Mouse (Mus musculus): ENCODE data around the gene Fam102b. TPM values are rescaled to one million over a fixed set of nuclear protein-coding genes. Genes with fewer than 3 reads are reported as not detected.

Fam102b gene
- polyA plus RNA-seq, 1 experiment from 2014 or later, result 17.6 TPM

DNA sequence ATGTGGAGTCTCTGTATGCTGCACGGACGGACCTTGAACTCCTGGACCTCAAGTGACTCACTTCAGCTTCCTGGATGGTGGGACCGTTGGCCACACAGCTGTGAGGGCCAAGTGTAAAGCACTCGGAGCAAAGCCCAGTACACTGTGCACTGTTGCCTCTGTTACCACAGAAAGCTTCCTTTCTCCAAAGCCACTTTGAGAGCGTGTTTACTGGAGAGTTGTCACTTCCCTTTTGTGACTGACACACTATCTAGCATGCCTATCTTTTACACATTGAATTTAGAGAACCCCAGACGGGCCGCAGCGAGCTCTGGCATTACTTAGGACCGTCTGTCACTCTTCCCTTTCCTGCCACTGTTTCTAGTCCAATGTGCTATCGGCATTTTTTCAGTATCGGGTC lies 30.1 kb downstream of the Fam102b start:
- H3K9ac ChIP-seq (replicated peaks; ENCODE audit: low read depth, low read length), result no peak overlapping the region
- H3K4me1 ChIP-seq (ENCODE audit: control insufficient read depth, insufficient read depth, low read length), result no peaks in the 10 kb centered on the region
- no peak for ATAC-seq (ENCODE audit: low read depth)
- no peaks in the 10 kb centered on the region for H3K9me3 ChIP-seq (ENCODE audit: control insufficient read depth, low read length)
- no peak overlapping the region for H3K4me2 ChIP-seq (ENCODE audit: low read depth, low read length)
- peaks cover 1% of the 10 kb centered on the region; the same call in 1 of the 2 replicates for H3K36me3 ChIP-seq (ENCODE audit: control insufficient read depth, insufficient read depth, low read length)
- H3K27me3 ChIP-seq (ENCODE audit: control insufficient read depth, insufficient read depth, low read length), result no peaks in the 10 kb centered on the region
- no peak overlapping the region for H3K4me3 ChIP-seq (ENCODE audit: low read depth, low read length)
- H3K27ac ChIP-seq (ENCODE audit: low read depth, low read length), result no peak overlapping the region
- 84% methylated on average over 11 of the region's 11 CpGs for WGBS

GRCm38 (mm10) chr3:108995379-108995778 lies 32.0 kb downstream of the Fam102b start:
- 96% methylated on average over 2 of the region's 2 CpGs for WGBS
- Histone ChIP-seq H3K27ac (ENCODE audit: low read depth, low read length) (no peak overlapping the region), H3K4me2 (ENCODE audit: low read depth, low read length) (no peak overlapping the region), H3K9ac (replicated peaks; ENCODE audit: low read depth, low read length) (no peak overlapping the region), H3K36me3 (ENCODE audit: control insufficient read depth, insufficient read depth, low read length) (peaks cover 4% of the 10 kb centered on the region; the same call in 1 of the 2 replicates), H3K4me1 (ENCODE audit: control insufficient read depth, insufficient read depth, low read length) (no peaks in the 10 kb centered on the region), H3K27me3 (ENCODE audit: control insufficient read depth, insufficient read depth, low read length) (no peaks in the 10 kb centered on the region), H3K9me3 (ENCODE audit: control insufficient read depth, low read length) (no peaks in the 10 kb centered on the region), H3K4me3 (ENCODE audit: low read depth, low read length) (no peak overlapping the region)
- no peak for ATAC-seq (ENCODE audit: low read depth)

GRCm38 (mm10) chr3:108994477-108994876 lies 32.9 kb downstream of the Fam102b start:
- Histone ChIP-seq H3K4me2 (ENCODE audit: low read depth, low read length) (no peak overlapping the region), H3K27ac (ENCODE audit: low read depth, low read length) (no peak overlapping the region), H3K36me3 (ENCODE audit: control insufficient read depth, insufficient read depth, low read length) (peaks cover 4% of the 10 kb centered on the region; the same call in 1 of the 2 replicates), H3K4me1 (ENCODE audit: control insufficient read depth, insufficient read depth, low read length) (no peaks in the 10 kb centered on the region), H3K9ac (replicated peaks; ENCODE audit: low read depth, low read length) (no peak overlapping the region), H3K4me3 (ENCODE audit: low read depth, low read length) (no peak overlapping the region), H3K27me3 (ENCODE audit: control insufficient read depth, insufficient read depth, low read length) (no peaks in the 10 kb centered on the region), H3K9me3 (ENCODE audit: control insufficient read depth, low read length) (no peaks in the 10 kb centered on the region)
- ATAC-seq (ENCODE audit: low read depth), result no peak
- WGBS, result 93% methylated on average over 2 of the region's 2 CpGs

GRCm38 (mm10) chr3:108989971-108990548 lies 37.3 kb downstream of the Fam102b start:
- 0 out of 2 replicates have a peak, but pooled peaks cover 3% of the 10 kb centered on the region for H3K4me1 ChIP-seq (ENCODE audit: control insufficient read depth, insufficient read depth, low read length)
- H3K4me2 ChIP-seq (ENCODE audit: low read depth, low read length), result no peak overlapping the region
- ATAC-seq (ENCODE audit: low read depth), result no peak
- H3K27me3 ChIP-seq (ENCODE audit: control insufficient read depth, insufficient read depth, low read length), result no peaks in the 10 kb centered on the region
- peaks cover 4% of the 10 kb centered on the region; the same call in 1 of the 2 replicates for H3K36me3 ChIP-seq (ENCODE audit: control insufficient read depth, insufficient read depth, low read length)
- no peak overlapping the region for H3K4me3 ChIP-seq (ENCODE audit: low read depth, low read length)
- H3K9ac ChIP-seq (replicated peaks; ENCODE audit: low read depth, low read length), result no peak overlapping the region
- WGBS, result 86% methylated on average over 9 of the region's 9 CpGs
- H3K9me3 ChIP-seq (ENCODE audit: control insufficient read depth, low read length), result no peaks in the 10 kb centered on the region
- no peak overlapping the region for H3K27ac ChIP-seq (ENCODE audit: low read depth, low read length)

GRCm38 (mm10) chr3:108987009-108987659 lies 40.3 kb downstream of the Fam102b start:
- Histone ChIP-seq H3K4me1 (ENCODE audit: control insufficient read depth, insufficient read depth, low read length) (0 out of 2 replicates have a peak, but pooled peaks cover 3% of the 10 kb centered on the region), H3K27me3 (ENCODE audit: control insufficient read depth, insufficient read depth, low read length) (no peaks in the 10 kb centered on the region), H3K9me3 (ENCODE audit: control insufficient read depth, low read length) (no peaks in the 10 kb centered on the region), H3K36me3 (ENCODE audit: control insufficient read depth, insufficient read depth, low read length) (peaks cover 1% of the 10 kb centered on the region; the same call in 1 of the 2 replicates), H3K9ac (replicated peaks; ENCODE audit: low read depth, low read length) (no peak overlapping the region), H3K27ac (ENCODE audit: low read depth, low read length) (no peak overlapping the region), H3K4me3 (ENCODE audit: low read depth, low read length) (no peak overlapping the region), H3K4me2 (ENCODE audit: low read depth, low read length) (no peak overlapping the region)
- 71% methylated on average over 12 of the region's 12 CpGs for WGBS
- peak; percentile 31; the same call in 1 of the 2 replicates for ATAC-seq (ENCODE audit: low read depth)

GRCm38 (mm10) chr3:108986534-108986933 lies 40.9 kb downstream of the Fam102b start:
- Histone ChIP-seq H3K4me2 (ENCODE audit: low read depth, low read length) (no peak overlapping the region), H3K36me3 (ENCODE audit: control insufficient read depth, insufficient read depth, low read length) (no peaks in the 10 kb centered on the region), H3K27ac (ENCODE audit: low read depth, low read length) (no peak overlapping the region), H3K4me1 (ENCODE audit: control insufficient read depth, insufficient read depth, low read length) (0 out of 2 replicates have a peak, but pooled peaks cover 3% of the 10 kb centered on the region), H3K27me3 (ENCODE audit: control insufficient read depth, insufficient read depth, low read length) (no peaks in the 10 kb centered on the region), H3K9me3 (ENCODE audit: control insufficient read depth, low read length) (no peaks in the 10 kb centered on the region), H3K9ac (replicated peaks; ENCODE audit: low read depth, low read length) (no peak overlapping the region), H3K4me3 (ENCODE audit: low read depth, low read length) (no peak overlapping the region)
- ATAC-seq (ENCODE audit: low read depth), result peak; percentile 38; the same call in 1 of the 2 replicates
- WGBS, result 73% methylated on average over 1 of the region's 1 CpGs

DNA sequence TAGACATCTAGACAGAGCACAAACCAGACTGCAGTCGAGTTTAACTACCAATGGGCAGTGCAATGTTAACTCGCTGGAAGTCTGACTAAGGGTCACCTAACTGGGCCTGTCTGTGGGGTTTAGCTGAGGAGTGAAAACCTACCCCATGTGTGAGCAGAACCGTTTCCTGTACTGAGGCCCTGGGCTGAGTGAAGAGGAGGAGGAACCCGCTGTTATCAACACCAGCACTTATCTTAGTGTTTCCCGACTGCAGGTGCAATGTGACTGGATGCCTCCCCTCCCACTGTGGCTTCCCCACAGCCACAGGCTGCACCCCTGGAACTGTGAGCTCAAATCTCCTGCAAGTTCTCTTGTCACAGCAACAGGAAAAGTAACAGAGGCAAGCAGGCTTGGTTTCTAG lies 43.4 kb downstream of the Fam102b start:
- H3K4me1 ChIP-seq (ENCODE audit: control insufficient read depth, insufficient read depth, low read length), result 0 out of 2 replicates have a peak, but pooled peaks cover 3% of the 10 kb centered on the region
- WGBS, result 86% methylated on average over 5 of the region's 5 CpGs
- H3K4me2 ChIP-seq (ENCODE audit: low read depth, low read length), result no peak overlapping the region
- no peak for ATAC-seq (ENCODE audit: low read depth)
- no peak overlapping the region for H3K9ac ChIP-seq (replicated peaks; ENCODE audit: low read depth, low read length)
- H3K27me3 ChIP-seq (ENCODE audit: control insufficient read depth, insufficient read depth, low read length), result no peaks in the 10 kb centered on the region
- no peaks in the 10 kb centered on the region for H3K9me3 ChIP-seq (ENCODE audit: control insufficient read depth, low read length)
- H3K36me3 ChIP-seq (ENCODE audit: control insufficient read depth, insufficient read depth, low read length), result 0 out of 2 replicates have a peak, but pooled peaks cover 7% of the 10 kb centered on the region
- no peak overlapping the region for H3K27ac ChIP-seq (ENCODE audit: low read depth, low read length)
- no peak overlapping the region for H3K4me3 ChIP-seq (ENCODE audit: low read depth, low read length)

- H3K9ac ChIP-seq (replicated peaks; ENCODE audit: low read depth, low read length), result no peak overlapping the region
- H3K4me1 ChIP-seq (ENCODE audit: control insufficient read depth, insufficient read depth, low read length), result 0 out of 2 replicates have a peak, but pooled peaks cover under 1% of the 10 kb centered on the region
- 86% methylated on average over 6 of the region's 6 CpGs for WGBS
- no peaks in the 10 kb centered on the region for H3K9me3 ChIP-seq (ENCODE audit: control insufficient read depth, low read length)
- peaks cover 13% of the 10 kb centered on the region for H3K36me3 ChIP-seq (ENCODE audit: control insufficient read depth, insufficient read depth, low read length)
- H3K27me3 ChIP-seq (ENCODE audit: control insufficient read depth, insufficient read depth, low read length), result no peaks in the 10 kb centered on the region
- H3K27ac ChIP-seq (ENCODE audit: low read depth, low read length), result no peak overlapping the region
- no peak for ATAC-seq (ENCODE audit: low read depth)
- H3K4me3 ChIP-seq (ENCODE audit: low read depth, low read length), result no peak overlapping the region
- H3K4me2 ChIP-seq (ENCODE audit: low read depth, low read length), result no peak overlapping the region
Measured at GRCm38 (mm10) chr3:108981946-108982345, 45.5 kb downstream of the Fam102b start.

DNA sequence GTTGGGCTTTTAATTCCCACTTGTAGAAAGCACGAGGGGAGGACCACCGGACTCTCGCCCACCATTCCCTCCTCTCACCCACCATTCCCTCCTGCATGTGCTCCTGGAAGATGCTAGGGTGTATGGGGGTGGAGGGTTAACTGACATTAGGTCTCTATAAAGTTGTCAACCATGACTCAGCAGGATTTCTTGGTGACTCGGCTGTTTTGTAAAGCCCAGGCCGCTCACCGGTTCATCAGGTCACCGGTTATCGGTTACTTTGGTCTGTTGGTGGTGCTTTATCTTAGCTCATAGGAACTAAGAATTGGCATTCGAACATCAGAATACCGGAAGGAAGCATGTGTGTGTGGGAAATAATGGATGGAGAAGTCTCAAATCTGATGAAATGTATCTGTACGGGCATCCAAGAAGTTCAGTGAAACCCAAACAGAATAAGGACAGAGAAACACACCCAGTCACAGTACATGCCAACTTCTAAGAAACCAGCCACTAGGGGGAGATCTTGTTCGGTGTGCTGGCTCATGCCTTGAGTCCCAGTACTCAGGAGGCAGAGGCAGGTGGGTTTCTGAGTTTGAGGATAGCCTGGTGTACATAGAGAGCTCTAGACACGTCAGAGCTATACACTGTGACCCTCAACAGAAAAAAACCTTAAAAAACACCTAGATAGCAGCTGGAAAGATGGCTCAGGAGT lies 49.9 kb downstream of the Fam102b start:
- H3K27me3 ChIP-seq (ENCODE audit: control insufficient read depth, insufficient read depth, low read length), result no peaks in the 10 kb centered on the region
- no peaks in the 10 kb centered on the region for H3K9me3 ChIP-seq (ENCODE audit: control insufficient read depth, low read length)
- WGBS, result 94% methylated on average over 13 of the region's 13 CpGs
- no peak for ATAC-seq (ENCODE audit: low read depth)
- no peak overlapping the region for H3K4me2 ChIP-seq (ENCODE audit: low read depth, low read length)
- no peak overlapping the region for H3K4me3 ChIP-seq (ENCODE audit: low read depth, low read length)
- H3K27ac ChIP-seq (ENCODE audit: low read depth, low read length), result no peak overlapping the region
- peaks cover 13% of the 10 kb centered on the region for H3K36me3 ChIP-seq (ENCODE audit: control insufficient read depth, insufficient read depth, low read length)
- H3K9ac ChIP-seq (replicated peaks; ENCODE audit: low read depth, low read length), result no peak overlapping the region
- H3K4me1 ChIP-seq (ENCODE audit: control insufficient read depth, insufficient read depth, low read length), result no peaks in the 10 kb centered on the region
